Mouse (Mus musculus): ENCODE measurements around the gene Vps37b. TPM values are rescaled to one million over a fixed set of nuclear protein-coding genes. Genes with fewer than 3 reads are reported as not detected.
A peak's percentile ranks its signal among the peaks of the same experiment; 100 is the strongest.

Vps37b gene
- polyA plus RNA-seq, 1 experiment from 2014 or later = 43.3 TPM

DNA sequence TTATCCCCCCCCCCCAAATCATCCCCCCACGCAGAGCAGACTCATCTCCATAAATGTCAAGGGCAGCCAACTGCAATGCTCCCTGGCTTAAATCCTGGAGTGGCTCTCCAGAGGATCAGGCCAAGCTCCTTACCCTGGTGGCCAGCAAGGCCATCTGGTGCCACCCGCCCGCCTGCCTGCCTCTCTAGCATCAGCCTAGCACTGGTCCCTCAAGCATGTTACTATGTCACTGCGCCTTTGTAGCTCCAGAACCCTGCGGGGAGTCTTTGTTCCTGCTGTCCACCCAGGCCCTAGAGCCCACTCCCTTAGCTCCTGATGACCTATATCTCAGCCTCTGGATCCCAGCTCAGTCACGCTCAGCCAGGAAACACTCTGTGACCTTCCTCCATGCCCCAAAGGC, 7.4 kb downstream of the Vps37b start:
- ATAC-seq (replicated peaks; ENCODE audit: insufficient number of reproducible peaks, low FRiP score, low TSS enrichment) = no peak
- Histone ChIP-seq H3K4me2 (no peak overlapping the region), H3K9ac (ENCODE audit: low read depth, low read length) (no peak overlapping the region), H3K4me3 (ENCODE audit: low read depth, low read length) (no peak overlapping the region), H3K4me1 (ENCODE audit: control insufficient read depth, insufficient read depth, low read length) (peaks cover 79% of the 10 kb centered on the region), H3K27ac (ENCODE audit: low read depth, low read length) (0 out of 2 replicates have a peak overlapping the region, but pooled peaks have one; percentile 12), H3K27me3 (ENCODE audit: control insufficient read depth, insufficient read depth, low read length) (no peaks in the 10 kb centered on the region), H3K9me3 (replicated peaks; ENCODE audit: control insufficient read depth, low read length) (no peaks in the 10 kb centered on the region), H3K36me3 (ENCODE audit: control insufficient read depth, insufficient read depth, low read length) (no peaks in the 10 kb centered on the region)
- 74% methylated on average over 6 of the region's 6 CpGs for WGBS (ENCODE audit: insufficient replicate concordance)

DNA sequence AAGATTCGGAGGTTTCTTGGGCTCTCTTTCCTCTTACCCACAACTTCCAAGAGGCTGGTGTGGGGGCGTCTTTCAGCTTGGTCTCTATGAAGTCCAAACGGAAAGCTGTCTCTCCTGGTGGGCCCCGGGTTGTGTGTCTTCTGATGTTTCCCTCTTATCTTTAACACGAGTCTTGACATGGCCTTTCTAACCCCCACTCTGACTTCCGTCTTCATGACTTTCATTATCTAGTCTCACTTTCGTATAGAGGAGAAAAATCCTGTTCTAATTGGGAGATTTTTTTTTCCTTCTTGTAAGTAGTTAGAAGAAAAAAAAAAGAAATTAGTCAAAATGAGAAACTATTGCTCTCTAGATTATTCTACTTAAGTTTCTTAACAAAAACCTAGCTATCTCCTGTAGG, 9.7 kb downstream of the Vps37b start:
- Histone ChIP-seq H3K4me3 (ENCODE audit: low read depth, low read length) (no peak overlapping the region), H3K4me1 (ENCODE audit: control insufficient read depth, insufficient read depth, low read length) (peaks cover 81% of the 10 kb centered on the region), H3K9ac (ENCODE audit: low read depth, low read length) (no peak overlapping the region), H3K9me3 (replicated peaks; ENCODE audit: control insufficient read depth, low read length) (no peaks in the 10 kb centered on the region), H3K4me2 (no peak overlapping the region), H3K27ac (ENCODE audit: low read depth, low read length) (no peak overlapping the region), H3K36me3 (ENCODE audit: control insufficient read depth, insufficient read depth, low read length) (no peaks in the 10 kb centered on the region), H3K27me3 (ENCODE audit: control insufficient read depth, insufficient read depth, low read length) (no peaks in the 10 kb centered on the region)
- no peak for ATAC-seq (replicated peaks; ENCODE audit: insufficient number of reproducible peaks, low FRiP score, low TSS enrichment)
- WGBS (ENCODE audit: insufficient replicate concordance) = 29% methylated on average over 7 of the region's 7 CpGs

DNA sequence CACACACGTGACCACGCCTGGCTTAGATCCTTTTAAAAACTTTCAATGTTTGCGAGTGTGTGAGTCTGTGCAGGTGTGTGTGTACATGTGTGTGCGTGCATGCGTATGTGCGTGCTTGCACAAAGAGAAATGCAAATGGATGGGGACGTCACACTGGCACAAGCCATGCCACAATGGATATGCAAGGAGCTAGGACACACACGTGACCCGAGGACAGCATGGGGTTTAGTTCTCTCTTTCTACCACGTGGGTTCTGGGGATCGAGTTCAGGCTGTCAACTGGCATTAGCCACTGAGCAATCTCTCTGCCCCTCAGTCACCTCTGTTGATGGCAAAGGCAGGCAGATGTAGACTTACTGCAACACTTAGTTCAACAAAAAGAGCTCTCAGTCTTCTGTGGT, 10.4 kb downstream of the Vps37b start:
- no peaks in the 10 kb centered on the region for H3K27me3 ChIP-seq (ENCODE audit: control insufficient read depth, insufficient read depth, low read length)
- H3K27ac ChIP-seq (ENCODE audit: low read depth, low read length) = no peak overlapping the region
- peaks cover 84% of the 10 kb centered on the region for H3K4me1 ChIP-seq (ENCODE audit: control insufficient read depth, insufficient read depth, low read length)
- H3K9ac ChIP-seq (ENCODE audit: low read depth, low read length) = no peak overlapping the region
- no peak for ATAC-seq (replicated peaks; ENCODE audit: insufficient number of reproducible peaks, low FRiP score, low TSS enrichment)
- H3K36me3 ChIP-seq (ENCODE audit: control insufficient read depth, insufficient read depth, low read length) = no peaks in the 10 kb centered on the region
- no peak overlapping the region for H3K4me3 ChIP-seq (ENCODE audit: low read depth, low read length)
- no peaks in the 10 kb centered on the region for H3K9me3 ChIP-seq (replicated peaks; ENCODE audit: control insufficient read depth, low read length)
- WGBS (ENCODE audit: insufficient replicate concordance) = 86% methylated on average over 11 of the region's 11 CpGs
- no peak overlapping the region for H3K4me2 ChIP-seq

DNA sequence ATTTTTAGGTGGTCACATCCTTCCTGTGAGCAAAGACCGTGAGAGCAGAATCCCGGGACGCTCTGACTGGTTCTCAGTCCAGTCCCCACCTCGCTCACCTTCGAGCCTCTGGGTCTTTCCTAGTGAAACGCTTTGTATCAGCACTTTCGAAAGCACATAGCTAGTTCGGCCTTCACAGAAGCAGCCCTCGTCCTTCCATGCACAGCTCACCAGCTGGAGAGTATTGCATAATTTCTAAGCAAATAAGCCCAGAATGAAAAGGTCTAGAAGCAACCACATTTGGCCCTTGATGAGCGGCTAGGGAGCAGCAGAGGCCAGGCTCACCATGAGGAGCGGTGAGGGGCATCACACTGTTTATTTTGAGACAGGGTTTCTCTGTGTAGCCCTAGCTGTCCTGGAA, 10.9 kb downstream of the Vps37b start:
- no peak overlapping the region for H3K4me2 ChIP-seq
- no peaks in the 10 kb centered on the region for H3K36me3 ChIP-seq (ENCODE audit: control insufficient read depth, insufficient read depth, low read length)
- ATAC-seq (replicated peaks; ENCODE audit: insufficient number of reproducible peaks, low FRiP score, low TSS enrichment) = no peak
- H3K27me3 ChIP-seq (ENCODE audit: control insufficient read depth, insufficient read depth, low read length) = no peaks in the 10 kb centered on the region
- no peak overlapping the region for H3K4me3 ChIP-seq (ENCODE audit: low read depth, low read length)
- H3K4me1 ChIP-seq (ENCODE audit: control insufficient read depth, insufficient read depth, low read length) = peaks cover 84% of the 10 kb centered on the region
- H3K27ac ChIP-seq (ENCODE audit: low read depth, low read length) = no peak overlapping the region
- H3K9me3 ChIP-seq (replicated peaks; ENCODE audit: control insufficient read depth, low read length) = no peaks in the 10 kb centered on the region
- 87% methylated on average over 11 of the region's 11 CpGs for WGBS (ENCODE audit: insufficient replicate concordance)
- no peak overlapping the region for H3K9ac ChIP-seq (ENCODE audit: low read depth, low read length)

DNA sequence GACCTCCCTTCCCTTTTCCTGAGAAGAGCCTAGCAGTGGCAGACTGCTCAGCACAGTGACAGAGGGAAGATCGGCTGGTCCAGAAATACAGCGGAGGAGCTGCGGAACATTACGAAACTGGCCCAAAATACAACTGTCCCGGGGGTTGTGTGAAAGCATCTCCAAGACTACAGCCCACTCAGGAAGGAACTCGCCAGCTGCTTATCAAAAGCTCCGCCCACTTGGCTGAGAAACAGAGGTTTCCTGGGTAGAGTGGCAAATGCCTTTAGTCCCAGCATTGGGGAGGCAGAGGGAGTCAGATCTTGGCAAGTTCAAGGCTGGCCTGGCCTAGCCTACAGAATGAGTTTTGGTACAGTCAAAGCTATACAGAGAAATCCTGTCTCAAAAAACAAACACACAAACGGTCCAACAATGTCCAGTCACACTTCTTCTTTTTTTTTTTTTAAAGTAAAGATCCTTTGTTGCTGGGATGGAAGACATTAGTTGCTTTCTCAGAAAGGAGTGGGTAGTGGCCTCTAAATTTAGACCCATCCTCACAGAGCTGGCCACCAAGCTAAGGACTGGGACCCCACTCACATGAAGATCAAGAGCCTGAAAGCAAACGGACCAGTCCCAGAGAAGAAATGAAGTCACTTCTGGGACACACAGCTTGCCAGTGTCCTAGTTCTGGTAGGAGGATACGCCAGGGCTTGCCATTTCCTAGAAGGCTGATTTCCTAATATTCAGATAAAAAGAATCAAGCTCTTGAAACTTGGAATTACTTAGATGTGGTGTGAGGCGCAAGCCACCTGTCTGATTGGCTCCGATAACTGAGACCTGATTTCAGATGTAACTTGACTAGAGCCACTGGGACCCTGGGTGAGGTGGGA, 12.5 kb downstream of the Vps37b start:
- Histone ChIP-seq H3K36me3 (ENCODE audit: control insufficient read depth, insufficient read depth, low read length) (no peaks in the 10 kb centered on the region), H3K9ac (ENCODE audit: low read depth, low read length) (no peak overlapping the region), H3K27ac (ENCODE audit: low read depth, low read length) (peak overlapping the region; percentile 35), H3K4me1 (ENCODE audit: control insufficient read depth, insufficient read depth, low read length) (peaks cover 83% of the 10 kb centered on the region), H3K4me2 (peak overlapping the region; percentile 38), H3K27me3 (ENCODE audit: control insufficient read depth, insufficient read depth, low read length) (no peaks in the 10 kb centered on the region), H3K4me3 (ENCODE audit: low read depth, low read length) (no peak overlapping the region), H3K9me3 (replicated peaks; ENCODE audit: control insufficient read depth, low read length) (no peaks in the 10 kb centered on the region)
- WGBS (ENCODE audit: insufficient replicate concordance) = 43% methylated on average over 12 of the region's 12 CpGs
- peak; percentile 37 for ATAC-seq (replicated peaks; ENCODE audit: insufficient number of reproducible peaks, low FRiP score, low TSS enrichment)

DNA sequence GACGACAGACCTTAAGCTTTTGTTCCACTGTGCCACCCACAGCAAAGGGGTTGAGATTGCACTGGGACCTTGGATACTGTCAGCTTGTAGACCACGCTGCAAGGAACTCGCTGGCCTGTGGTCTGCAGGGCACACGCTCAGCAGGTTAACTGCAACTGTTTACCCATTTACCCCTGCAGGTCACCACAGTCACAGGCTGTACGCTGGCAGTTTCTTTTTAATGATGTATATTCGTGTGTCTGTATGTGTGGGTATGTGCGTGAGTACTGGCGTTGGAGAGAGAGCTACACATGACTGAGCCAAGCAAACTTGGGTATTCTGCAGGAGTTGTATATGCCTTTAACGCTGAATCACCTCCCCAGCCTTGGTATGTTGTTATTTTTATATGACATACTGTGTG, 13.4 kb downstream of the Vps37b start:
- Histone ChIP-seq H3K27ac (ENCODE audit: low read depth, low read length) (peak overlapping the region; percentile 29), H3K9ac (ENCODE audit: low read depth, low read length) (no peak overlapping the region)
- WGBS (ENCODE audit: insufficient replicate concordance) = 74% methylated on average over 9 of the region's 9 CpGs

DNA sequence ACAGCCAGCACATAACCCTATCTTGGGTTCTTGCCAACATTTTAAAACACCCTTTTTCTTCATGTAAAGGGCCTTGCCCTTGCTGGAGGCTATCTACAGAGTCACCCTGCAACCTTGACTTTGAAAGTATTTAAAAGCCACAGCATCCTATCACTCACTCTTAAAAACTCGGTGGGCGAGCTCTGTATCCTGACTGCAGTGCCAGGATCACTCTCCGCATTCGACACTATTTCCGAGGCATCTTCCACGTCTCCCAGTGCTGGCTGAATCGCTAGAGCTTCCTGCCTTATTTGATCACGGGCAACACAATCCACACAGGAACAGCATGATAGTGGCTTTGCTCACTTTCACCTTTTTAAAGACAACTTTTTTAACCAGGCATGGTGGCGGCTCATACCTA, 14.1 kb downstream of the Vps37b start:
- ATAC-seq (replicated peaks; ENCODE audit: insufficient number of reproducible peaks, low FRiP score, low TSS enrichment) = no peak
- Histone ChIP-seq H3K27me3 (ENCODE audit: control insufficient read depth, insufficient read depth, low read length) (no peaks in the 10 kb centered on the region), H3K9me3 (replicated peaks; ENCODE audit: control insufficient read depth, low read length) (no peaks in the 10 kb centered on the region), H3K27ac (ENCODE audit: low read depth, low read length) (0 out of 2 replicates have a peak overlapping the region, but pooled peaks have one; percentile 1), H3K4me1 (ENCODE audit: control insufficient read depth, insufficient read depth, low read length) (peaks cover 84% of the 10 kb centered on the region), H3K4me2 (no peak overlapping the region), H3K36me3 (ENCODE audit: control insufficient read depth, insufficient read depth, low read length) (no peaks in the 10 kb centered on the region), H3K9ac (ENCODE audit: low read depth, low read length) (peak overlapping the region; percentile 11; the same call in 1 of the 2 replicates), H3K4me3 (ENCODE audit: low read depth, low read length) (no peak overlapping the region)
- 53% methylated on average over 9 of the region's 9 CpGs for WGBS (ENCODE audit: insufficient replicate concordance)

More for the DNA sequence above, 13.4 kb downstream of the Vps37b start:
- Histone ChIP-seq H3K4me1 (ENCODE audit: control insufficient read depth, insufficient read depth, low read length) (peaks cover 85% of the 10 kb centered on the region), H3K4me2 (no peak overlapping the region), H3K4me3 (ENCODE audit: low read depth, low read length) (no peak overlapping the region), H3K9me3 (replicated peaks; ENCODE audit: control insufficient read depth, low read length) (no peaks in the 10 kb centered on the region), H3K27me3 (ENCODE audit: control insufficient read depth, insufficient read depth, low read length) (no peaks in the 10 kb centered on the region), H3K36me3 (ENCODE audit: control insufficient read depth, insufficient read depth, low read length) (no peaks in the 10 kb centered on the region)
- no peak for ATAC-seq (replicated peaks; ENCODE audit: insufficient number of reproducible peaks, low FRiP score, low TSS enrichment)

DNA sequence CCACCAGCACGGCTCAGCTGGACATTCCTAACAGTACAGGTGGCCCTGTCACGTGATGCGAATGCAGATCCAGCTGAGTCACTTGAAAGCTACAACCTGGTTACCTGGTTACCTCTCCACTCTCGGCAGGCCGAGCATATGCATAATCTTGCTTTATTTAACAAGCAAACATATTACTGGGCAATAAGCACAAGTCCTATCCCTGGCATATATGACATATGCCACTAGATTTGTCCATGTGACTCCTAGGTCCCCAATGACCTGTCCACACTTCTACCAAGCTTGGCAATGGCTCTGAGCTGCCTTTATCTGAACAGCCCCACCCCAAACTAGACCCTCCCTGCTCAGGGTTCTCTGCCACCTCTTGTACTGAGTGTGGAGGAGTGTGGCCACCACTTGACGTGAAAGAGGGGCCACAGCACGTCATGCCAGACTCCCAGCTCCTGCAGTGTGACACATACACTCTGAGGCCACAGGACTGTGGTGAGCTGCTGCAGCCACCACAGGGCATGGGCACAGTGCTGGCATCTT, 15.7 kb downstream of the Vps37b start:
- Histone ChIP-seq H3K36me3 (ENCODE audit: control insufficient read depth, insufficient read depth, low read length) (no peaks in the 10 kb centered on the region), H3K4me1 (ENCODE audit: control insufficient read depth, insufficient read depth, low read length) (peaks cover 90% of the 10 kb centered on the region), H3K27ac (ENCODE audit: low read depth, low read length) (peak overlapping the region; percentile 79; the same call in 1 of the 2 replicates), H3K27me3 (ENCODE audit: control insufficient read depth, insufficient read depth, low read length) (no peaks in the 10 kb centered on the region), H3K9me3 (replicated peaks; ENCODE audit: control insufficient read depth, low read length) (no peaks in the 10 kb centered on the region), H3K4me2 (no peak overlapping the region; the same call in 1 of the 2 replicates), H3K9ac (ENCODE audit: low read depth, low read length) (no peak overlapping the region), H3K4me3 (ENCODE audit: low read depth, low read length) (no peak overlapping the region)
- ATAC-seq (replicated peaks; ENCODE audit: insufficient number of reproducible peaks, low FRiP score, low TSS enrichment) = 0 out of 2 replicates have a peak, but pooled peaks have one; percentile 16
- WGBS (ENCODE audit: insufficient replicate concordance) = 72% methylated on average over 7 of the region's 7 CpGs

Data from heart, embryonic 11.5 days (tissue).